27 mouse cellular contexts compared by ENCODE assay signal in the genomic region with DNA sequence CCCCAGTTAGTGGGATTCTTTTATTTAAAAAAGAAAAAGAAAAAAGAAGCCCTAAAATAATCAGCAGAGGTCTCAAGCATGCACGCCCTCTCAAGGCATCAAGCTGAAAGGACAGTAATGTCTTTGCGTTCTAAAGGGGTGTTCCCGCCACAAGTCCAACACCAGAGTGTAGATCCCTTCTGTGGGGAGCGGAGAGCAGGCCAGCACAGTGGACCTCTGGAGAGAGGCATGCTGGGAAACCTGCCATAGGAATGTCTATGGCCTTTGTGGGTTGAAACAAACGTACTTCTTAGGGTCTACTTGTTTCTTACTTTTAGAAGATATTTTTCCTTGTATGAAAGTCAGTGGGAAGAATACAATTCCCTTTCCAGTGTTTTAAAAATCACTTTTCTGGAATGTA.
"Had no signal": no experiment of that assay in that cellular context is flagged by ENCODE, and none has a peak within 500 bp of the region (broad histone marks: within the 10 kb centered on the region; RNA-seq: fewer than 3 reads in every experiment).

No protein-coding gene starts in this region.

- H3K36me3 ChIP-seq: heart, embryonic 10.5 days; heart, embryonic 15.5 days; hindbrain, embryonic 10.5 days; hindbrain, embryonic 12.5 days; intestine, embryonic 15.5 days; limb, embryonic 10.5 days; limb, embryonic 12.5 days; liver, embryonic 13.5 days; liver, embryonic 15.5 days had no signal

- H3K9ac ChIP-seq: heart, embryonic 15.5 days; hindbrain, embryonic 12.5 days; hindbrain, embryonic 14.5 days; intestine, embryonic 15.5 days; limb, embryonic 12.5 days; liver, embryonic 13.5 days; liver, embryonic 15.5 days had no signal

- ATAC-seq: hindbrain, embryonic 16.5 days; inflammation-experienced regulatory T-cells, adult 6 months; intestine, embryonic 15.5 days; intestine, postnatal 0 days had no signal

- H3K27ac ChIP-seq: gastrocnemius, adult 2 months; heart, embryonic 10.5 days; heart, embryonic 15.5 days; hindbrain, embryonic 10.5 days; hindbrain, embryonic 12.5 days; hindbrain, embryonic 14.5 days; intestine, embryonic 15.5 days; kidney, postnatal 0 days; layer of hippocampus, adult 2 months; left cerebral cortex, adult 2 months; limb, embryonic 10.5 days; limb, embryonic 12.5 days; liver, embryonic 13.5 days; liver, embryonic 15.5 days had no signal

- H3K27me3 ChIP-seq: heart, embryonic 15.5 days; hindbrain, embryonic 12.5 days; intestine, embryonic 15.5 days; limb, embryonic 12.5 days; liver, embryonic 13.5 days; liver, embryonic 15.5 days had no signal

- H3K4me3 ChIP-seq: gastrocnemius, adult 2 months; heart, embryonic 10.5 days; heart, embryonic 15.5 days; hindbrain, embryonic 10.5 days; hindbrain, embryonic 12.5 days; intestine, embryonic 15.5 days; layer of hippocampus, adult 2 months; left cerebral cortex, adult 2 months; limb, embryonic 10.5 days; limb, embryonic 12.5 days; liver, embryonic 13.5 days; liver, embryonic 15.5 days had no signal

- H3K9me3 ChIP-seq: heart, embryonic 10.5 days; heart, embryonic 15.5 days; hindbrain, embryonic 10.5 days; hindbrain, embryonic 12.5 days; intestine, embryonic 15.5 days; limb, embryonic 10.5 days; limb, embryonic 12.5 days; liver, embryonic 13.5 days; liver, embryonic 15.5 days had no signal

- H3K4me1 ChIP-seq: liver, embryonic 15.5 days had no signal

- DNase-seq: gastrocnemius, adult 2 months; gastrocnemius, postnatal 10 days; gastrocnemius, postnatal 25 days; heart, adult 18-20 months; heart, postnatal 14 days; heart, postnatal 36 days; kidney, adult 18-20 months; kidney, adult 9 months; kidney, postnatal 14 days; liver; liver, embryonic 13.5 days had no signal

- H3K4me2 ChIP-seq: heart, embryonic 15.5 days; hindbrain, embryonic 12.5 days; hindbrain, embryonic 14.5 days; intestine, embryonic 15.5 days; limb, embryonic 12.5 days; liver, embryonic 11.5 days; liver, embryonic 13.5 days; liver, embryonic 15.5 days had no signal
